Mouse (Mus musculus): ENCODE results near the gene Pparg. TPM values are rescaled to one million over a fixed set of nuclear protein-coding genes. Genes with fewer than 3 reads are reported as not detected.

Gene Pparg
- polyA plus RNA-seq, 1 experiment from 2014 or later, result not detected

GRCm38 (mm10) chr6:115538645-115539429 is 178.1 kb downstream of the Pparg start:
- 22% methylated on average over 26 of the region's 26 CpGs for WGBS
- Histone ChIP-seq H3K9ac (ENCODE audit: low read length) (peak overlapping the region; percentile 66), H3K27me3 (replicated peaks; ENCODE audit: control insufficient read depth, insufficient read depth, low read length) (no peaks in the 10 kb centered on the region), H3K4me1 (ENCODE audit: control insufficient read depth, insufficient read depth, low read length) (0 out of 2 replicates have a peak, but pooled peaks cover 2% of the 10 kb centered on the region), H3K4me2 (ENCODE audit: low read length) (peak overlapping the region; percentile 58), H3K4me3 (ENCODE audit: low read depth, low read length) (peak overlapping the region; percentile 25), H3K36me3 (ENCODE audit: control insufficient read depth, insufficient read depth, low read length) (no peaks in the 10 kb centered on the region), H3K9me3 (replicated peaks; ENCODE audit: control insufficient read depth, low read length) (no peaks in the 10 kb centered on the region), H3K27ac (ENCODE audit: low read depth, low read length) (no peak overlapping the region)
- peak; percentile 87 for DNase-seq (ENCODE audit: low spot score)
- peak; percentile 91 for ATAC-seq

Other genes starting within 250 kb of the Pparg start
- gene Syn2, start 226.0 kb upstream of the Pparg start, polyA plus RNA-seq (2014; fragmentation: Nextera tagmentation; extraction: Ambion mirVana), result 23.3 and 31.6 TPM in 2 replicates
- not detected in 2 replicates for gene Gm17482, start 133.6 kb upstream of the Pparg start, polyA plus RNA-seq (2014; fragmentation: Nextera tagmentation; extraction: Ambion mirVana)
- 1.5 and 2.0 TPM in 2 replicates for gene Timp4, start 108.7 kb upstream of the Pparg start, polyA plus RNA-seq (2014; fragmentation: Nextera tagmentation; extraction: Ambion mirVana)
- gene Tsen2, start 183.7 kb downstream of the Pparg start, polyA plus RNA-seq (2014; fragmentation: Nextera tagmentation; extraction: Ambion mirVana), result 40.9 and 45.8 TPM in 2 replicates
- 0.14 and 0.30 TPM in 2 replicates for gene Mkrn2os, start 231.6 kb downstream of the Pparg start, polyA plus RNA-seq (2014; fragmentation: Nextera tagmentation; extraction: Ambion mirVana)
- gene Mkrn2, start 241.0 kb downstream of the Pparg start, polyA plus RNA-seq (2014; fragmentation: Nextera tagmentation; extraction: Ambion mirVana), result 44.0 and 47.2 TPM in 2 replicates

Measured in forebrain, embryonic 14.5 days (tissue).